Mouse (Mus musculus): ENCODE measurements around the gene Med12l. TPM values are rescaled to one million over a fixed set of nuclear protein-coding genes. Genes with fewer than 3 reads are reported as not detected.

Gene Med12l
- total and polyA plus RNA-seq, 3 experiments: 2.5 to 8.2 (median 6.9) TPM

DNA sequence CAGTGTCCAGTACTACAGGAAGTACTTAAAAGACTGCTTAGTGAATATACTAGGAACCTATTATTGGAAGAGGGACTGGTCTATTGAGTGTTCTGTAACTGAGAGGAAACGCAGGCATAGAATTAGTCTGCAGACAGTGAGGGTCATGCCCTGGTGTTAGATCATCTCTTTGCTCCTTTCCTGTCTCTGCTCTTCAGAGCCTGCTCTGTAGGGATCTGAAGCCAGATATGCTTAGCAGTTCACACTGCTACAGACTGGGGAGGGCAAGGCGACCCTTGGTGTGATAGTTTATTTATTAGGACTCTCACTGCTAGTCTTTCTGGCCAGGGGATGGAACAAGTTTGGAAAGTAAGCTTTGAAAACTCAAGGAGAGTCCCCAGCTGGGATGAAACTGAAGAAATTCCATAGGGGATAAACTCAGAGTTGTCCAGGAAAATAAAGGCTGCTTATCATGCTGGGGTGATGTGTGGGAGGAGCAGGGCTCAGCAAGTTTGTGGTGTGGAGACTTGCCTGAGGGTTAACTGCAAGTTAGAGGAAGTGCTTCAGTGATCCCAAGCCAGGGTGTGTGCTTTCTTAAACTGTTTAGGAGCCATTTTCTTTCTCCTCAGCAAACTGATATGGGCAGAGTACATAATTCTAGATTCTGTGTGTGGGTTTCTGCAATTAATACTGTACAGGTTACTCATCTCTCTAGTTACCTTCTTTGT lies 164.4 kb downstream of the Med12l start:
- no peak for TF ChIP-seq EP300 (IDR thresholded peaks at IDR 0.05; ENCODE audit: insufficient read depth, low read depth, low read length)
- no peak for TF ChIP-seq CTCF (IDR thresholded peaks at IDR 0.05)
- no peak for TF ChIP-seq POLR2A (IDR thresholded peaks at IDR 0.05; ENCODE audit: insufficient read depth, low read depth, low read length)

GRCm38 (mm10) chr3:59174426-59175154 lies 169.0 kb downstream of the Med12l start:
- 69% methylated on average over 6 of the region's 6 CpGs for WGBS
- H3K36me3 ChIP-seq (ENCODE audit: control insufficient read depth, insufficient read depth, low read length): no peaks in the 10 kb centered on the region
- no peak overlapping the region for H3K27ac ChIP-seq
- H3K4me1 ChIP-seq (ENCODE audit: control insufficient read depth, insufficient read depth, low read length): 0 out of 2 replicates have a peak, but pooled peaks cover 2% of the 10 kb centered on the region
- intact Hi-C loops (cut with DNase I): loop anchor here (5.0 to 10.0 kb wide), 4 partner anchors 33 to 568 kb away; no protein-coding TSS in a partner anchor
- DNase-seq: no peak
- no peaks in the 10 kb centered on the region for H3K79me2 ChIP-seq (replicated peaks; ENCODE audit: control insufficient read depth, insufficient read depth, low read length)
- no peak for TF ChIP-seq EP300 (IDR thresholded peaks at IDR 0.05; ENCODE audit: insufficient read depth, low read depth, low read length)
- TF ChIP-seq POLR2A (IDR thresholded peaks at IDR 0.05; ENCODE audit: insufficient read depth, low read depth, low read length): no peak
- TF ChIP-seq CTCF (IDR thresholded peaks at IDR 0.05): no peak
- H3K27me3 ChIP-seq (ENCODE audit: control insufficient read depth, insufficient read depth, low read length): no peaks in the 10 kb centered on the region
- no peak overlapping the region for H3K9ac ChIP-seq (ENCODE audit: low read depth, low read length)
- no peak overlapping the region for H3K4me3 ChIP-seq

More for the DNA sequence above, 164.4 kb downstream of the Med12l start:
- peak in 1 of 2 experiments; percentile 13 for DNase-seq
- Histone ChIP-seq H3K79me2 (replicated peaks; ENCODE audit: control insufficient read depth, insufficient read depth, low read length) (no peaks in the 10 kb centered on the region), H3K4me3 (no peak overlapping the region), H3K27ac (0 out of 2 replicates have a peak overlapping the region, but pooled peaks have one; percentile 15), H3K9ac (ENCODE audit: low read depth, low read length) (no peak overlapping the region), H3K27me3 (ENCODE audit: control insufficient read depth, insufficient read depth, low read length) (no peaks in the 10 kb centered on the region), H3K4me1 (ENCODE audit: control insufficient read depth, insufficient read depth, low read length) (peaks cover 3% of the 10 kb centered on the region; the same call in 1 of the 2 replicates), H3K36me3 (ENCODE audit: control insufficient read depth, insufficient read depth, low read length) (no peaks in the 10 kb centered on the region)
- intact Hi-C loops (cut with DNase I): loop anchor here (5.0 to 10.0 kb wide), 3 partner anchors 37 to 145 kb away; no protein-coding TSS in a partner anchor
- WGBS: 30% methylated on average over 2 of the region's 2 CpGs

DNA sequence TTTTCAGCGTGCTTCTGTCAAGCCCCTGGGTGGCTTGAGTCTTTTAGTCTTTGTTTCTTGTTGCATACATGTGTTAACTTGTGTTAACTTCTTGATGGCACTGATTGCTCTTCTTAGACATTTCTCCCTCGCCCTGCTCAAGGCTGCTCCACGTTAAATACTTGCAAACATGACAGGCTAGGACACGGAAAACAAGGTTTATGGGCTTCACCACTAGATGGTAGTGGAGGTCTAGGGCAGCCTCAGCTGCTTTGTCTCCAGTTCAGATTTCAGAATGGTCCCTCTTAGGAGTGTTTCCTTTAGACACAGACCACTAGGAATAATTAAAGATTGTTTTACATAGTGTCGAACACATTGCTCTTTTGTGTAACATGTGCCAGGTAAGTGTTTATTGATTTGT lies 169.6 kb downstream of the Med12l start:
- intact Hi-C loops (cut with DNase I): loop anchor here (5.0 to 10.0 kb wide), 2 partner anchors 140 to 567 kb away; no protein-coding TSS in a partner anchor
- Histone ChIP-seq H3K27me3 (ENCODE audit: control insufficient read depth, insufficient read depth, low read length) (no peaks in the 10 kb centered on the region), H3K9ac (ENCODE audit: low read depth, low read length) (no peak overlapping the region), H3K4me1 (ENCODE audit: control insufficient read depth, insufficient read depth, low read length) (no peaks in the 10 kb centered on the region), H3K4me3 (no peak overlapping the region), H3K27ac (no peak overlapping the region), H3K79me2 (replicated peaks; ENCODE audit: control insufficient read depth, insufficient read depth, low read length) (no peaks in the 10 kb centered on the region), H3K36me3 (ENCODE audit: control insufficient read depth, insufficient read depth, low read length) (no peaks in the 10 kb centered on the region)
- WGBS: 32% methylated on average over 5 of the region's 5 CpGs
- peak in 1 of 2 experiments; percentile 39 for DNase-seq
- peak; percentile 65; the same call in 1 of the 2 replicates for TF ChIP-seq EP300 (IDR thresholded peaks at IDR 0.05; ENCODE audit: insufficient read depth, low read depth, low read length)
- peak; percentile 83 for TF ChIP-seq CTCF (IDR thresholded peaks at IDR 0.05)
- no peak for TF ChIP-seq POLR2A (IDR thresholded peaks at IDR 0.05; ENCODE audit: insufficient read depth, low read depth, low read length)

- no peak overlapping the region for H3K27ac ChIP-seq
- no peaks in the 10 kb centered on the region for H3K36me3 ChIP-seq (ENCODE audit: control insufficient read depth, insufficient read depth, low read length)
- intact Hi-C loops (cut with DNase I): loop anchor here (5.0 to 10.0 kb wide), 2 partner anchors 138 to 565 kb away; no protein-coding TSS in a partner anchor
- H3K79me2 ChIP-seq (replicated peaks; ENCODE audit: control insufficient read depth, insufficient read depth, low read length): no peaks in the 10 kb centered on the region
- no peak overlapping the region for H3K4me3 ChIP-seq
- no peaks in the 10 kb centered on the region for H3K4me1 ChIP-seq (ENCODE audit: control insufficient read depth, insufficient read depth, low read length)
- DNase-seq: no peak
- WGBS: 57% methylated on average over 5 of the region's 5 CpGs
- TF ChIP-seq POLR2A (IDR thresholded peaks at IDR 0.05; ENCODE audit: insufficient read depth, low read depth, low read length) (no peak), EP300 (IDR thresholded peaks at IDR 0.05; ENCODE audit: insufficient read depth, low read depth, low read length) (no peak), CTCF (IDR thresholded peaks at IDR 0.05) (no peak)
- H3K27me3 ChIP-seq (ENCODE audit: control insufficient read depth, insufficient read depth, low read length): no peaks in the 10 kb centered on the region
- no peak overlapping the region for H3K9ac ChIP-seq (ENCODE audit: low read depth, low read length)
Measured at GRCm38 (mm10) chr3:59176871-59177270, 171.2 kb downstream of the Med12l start.

DNA sequence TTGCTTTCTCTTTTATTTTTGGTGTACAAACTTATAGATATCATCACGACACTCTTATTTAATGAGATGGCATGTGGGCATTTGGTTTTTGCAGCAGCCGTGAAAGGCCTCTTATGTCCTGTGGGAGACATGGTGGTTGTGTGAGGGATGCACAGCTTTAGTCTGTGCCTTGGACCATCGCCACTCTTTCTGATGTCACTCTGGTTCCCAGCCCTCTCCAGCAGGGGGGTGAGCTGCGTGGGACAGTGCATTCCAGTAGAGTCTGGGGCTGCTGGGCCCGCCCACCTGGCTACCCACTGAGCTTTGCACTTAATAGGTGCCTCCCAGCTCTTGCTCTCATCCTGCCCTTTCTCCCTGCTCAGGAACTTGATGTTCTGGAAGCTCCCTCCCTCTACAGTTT lies 175.5 kb downstream of the Med12l start:
- Histone ChIP-seq H3K36me3 (ENCODE audit: control insufficient read depth, insufficient read depth, low read length) (no peaks in the 10 kb centered on the region), H3K4me1 (ENCODE audit: control insufficient read depth, insufficient read depth, low read length) (no peaks in the 10 kb centered on the region), H3K9ac (ENCODE audit: low read depth, low read length) (no peak overlapping the region), H3K27ac (no peak overlapping the region), H3K79me2 (replicated peaks; ENCODE audit: control insufficient read depth, insufficient read depth, low read length) (no peaks in the 10 kb centered on the region), H3K27me3 (ENCODE audit: control insufficient read depth, insufficient read depth, low read length) (no peaks in the 10 kb centered on the region), H3K4me3 (no peak overlapping the region)
- TF ChIP-seq EP300 (IDR thresholded peaks at IDR 0.05; ENCODE audit: insufficient read depth, low read depth, low read length) (no peak), CTCF (IDR thresholded peaks at IDR 0.05) (no peak), POLR2A (IDR thresholded peaks at IDR 0.05; ENCODE audit: insufficient read depth, low read depth, low read length) (no peak)
- intact Hi-C loops (cut with DNase I): no loop called here
- DNase-seq: no peak
- 65% methylated on average over 5 of the region's 5 CpGs for WGBS

Measured in heart, adult 2 months (tissue).